Comparison of ENCODE assay signal across 8 mouse cellular contexts in genomic region chr9:45839139-45839981, GRCm38 (mm10). TPM values are rescaled to one million over a fixed set of nuclear protein-coding genes. Genes with fewer than 3 reads are reported as not detected.
DNase-seq lines count a peak whose midpoint lies in the region; ATAC-seq lines count a peak whose summit lies in the region.

No protein-coding gene starts in this region.

- H3K9ac ChIP-seq in embryonic facial prominence, embryonic 15.5 days: peak overlapping the region; percentile 86
- H3K9ac ChIP-seq in hindbrain, embryonic 13.5 days: peak overlapping the region; percentile 97
- peak overlapping the region; percentile 57 for H3K9ac ChIP-seq in liver, embryonic 15.5 days
- peak overlapping the region; percentile 83 for H3K9ac ChIP-seq in neural tube, embryonic 14.5 days (replicated peaks; ENCODE audit: low read depth, low read length)

- H3K4me2 ChIP-seq in embryonic facial prominence, embryonic 15.5 days (replicated peaks): peak overlapping the region; percentile 91
- H3K4me2 ChIP-seq in hindbrain, embryonic 13.5 days: peak overlapping the region; percentile 93
- peak overlapping the region; percentile 65 for H3K4me2 ChIP-seq in liver, embryonic 15.5 days
- peak overlapping the region; percentile 93 for H3K4me2 ChIP-seq in neural tube, embryonic 14.5 days (ENCODE audit: low read depth, low read length)

- peak overlapping the region; percentile 60; the same call in 1 of the 2 replicates for H3K27ac ChIP-seq in embryonic facial prominence, embryonic 15.5 days (replicated peaks)
- peak overlapping the region; percentile 84 for H3K27ac ChIP-seq in hindbrain, embryonic 13.5 days
- H3K27ac ChIP-seq in liver, embryonic 15.5 days (replicated peaks): 0 out of 2 replicates have a peak overlapping the region, but pooled peaks have one; percentile 24
- peak overlapping the region; percentile 46; the same call in 1 of the 2 replicates for H3K27ac ChIP-seq in neural tube, embryonic 14.5 days (ENCODE audit: low read depth, low read length)

- ATAC-seq in embryonic facial prominence, embryonic 15.5 days (ENCODE audit: insufficient number of reproducible peaks, low FRiP score, low TSS enrichment, low read depth): no peak
- peak; percentile 13; the same call in 1 of the 2 replicates for ATAC-seq in hindbrain, embryonic 13.5 days (ENCODE audit: low FRiP score)
- no peak for ATAC-seq in liver, embryonic 15.5 days (ENCODE audit: insufficient read depth)
- peak; percentile 22; the same call in 1 of the 2 replicates for ATAC-seq in neural tube, embryonic 14.5 days (ENCODE audit: low read depth)

- no peaks in the 10 kb centered on the region for H3K27me3 ChIP-seq in embryonic facial prominence, embryonic 15.5 days
- no peaks in the 10 kb centered on the region for H3K27me3 ChIP-seq in hindbrain, embryonic 13.5 days
- H3K27me3 ChIP-seq in liver, embryonic 15.5 days: peaks cover 29% of the 10 kb centered on the region
- H3K27me3 ChIP-seq in neural tube, embryonic 14.5 days (ENCODE audit: control insufficient read depth, insufficient read depth, low read length): no peaks in the 10 kb centered on the region

- WGBS in embryonic facial prominence, embryonic 15.5 days: 12% methylated on average over 17 of the region's 17 CpGs
- WGBS in hindbrain, embryonic 13.5 days: 16% methylated on average over 17 of the region's 17 CpGs
- 17% methylated on average over 17 of the region's 17 CpGs for WGBS in liver, embryonic 15.5 days (ENCODE audit: insufficient replicate concordance)
- 14% methylated on average over 17 of the region's 17 CpGs for WGBS in neural tube, embryonic 14.5 days

- peak; percentile 20 for DNase-seq in left cerebral cortex, postnatal 4 days
- DNase-seq in left cerebral cortex, adult 11 months (ENCODE audit: low spot score): no peak
- DNase-seq in layer of hippocampus, adult 9-11 months: no peak
- no peak for DNase-seq in thymus, postnatal 10 days (ENCODE audit: low spot score in 2 of 2)

- H3K36me3 ChIP-seq in embryonic facial prominence, embryonic 15.5 days: no peaks in the 10 kb centered on the region
- no peaks in the 10 kb centered on the region for H3K36me3 ChIP-seq in hindbrain, embryonic 13.5 days
- H3K36me3 ChIP-seq in liver, embryonic 15.5 days (replicated peaks): no peaks in the 10 kb centered on the region
- H3K36me3 ChIP-seq in neural tube, embryonic 14.5 days (ENCODE audit: control insufficient read depth, insufficient read depth, low read length): no peaks in the 10 kb centered on the region

- intact Hi-C loops in left cerebral cortex, postnatal 4 days (cut with DNase I): no loop called here

- H3K4me3 ChIP-seq in embryonic facial prominence, embryonic 15.5 days (replicated peaks): peak overlapping the region; percentile 82
- H3K4me3 ChIP-seq in hindbrain, embryonic 13.5 days: peak overlapping the region; percentile 97
- H3K4me3 ChIP-seq in liver, embryonic 15.5 days (replicated peaks): peak overlapping the region; percentile 61
- H3K4me3 ChIP-seq in neural tube, embryonic 14.5 days (ENCODE audit: low read depth, low read length): peak overlapping the region; percentile 89

- no peaks in the 10 kb centered on the region for H3K9me3 ChIP-seq in embryonic facial prominence, embryonic 15.5 days (replicated peaks)
- H3K9me3 ChIP-seq in hindbrain, embryonic 13.5 days: no peaks in the 10 kb centered on the region
- no peaks in the 10 kb centered on the region for H3K9me3 ChIP-seq in liver, embryonic 15.5 days (replicated peaks)
- no peaks in the 10 kb centered on the region for H3K9me3 ChIP-seq in neural tube, embryonic 14.5 days (ENCODE audit: control insufficient read depth, low read length)

- H3K4me1 ChIP-seq in embryonic facial prominence, embryonic 15.5 days: peaks cover 30% of the 10 kb centered on the region
- peaks cover 55% of the 10 kb centered on the region for H3K4me1 ChIP-seq in hindbrain, embryonic 13.5 days (replicated peaks)
- peaks cover 32% of the 10 kb centered on the region for H3K4me1 ChIP-seq in liver, embryonic 15.5 days (replicated peaks)
- H3K4me1 ChIP-seq in neural tube, embryonic 14.5 days (ENCODE audit: control insufficient read depth, insufficient read depth, low read length): peaks cover 30% of the 10 kb centered on the region

RNA-seq across cellular contexts. Expression of gene Bace1, which starts 1.0 kb away (rescaled TPM):
- total RNA-seq in left cerebral cortex, postnatal 4 days (2021): 10 to 100 TPM; 76.6 to 79.3 TPM
- 42.7 and 43.0 TPM in 2 replicates for polyA plus RNA-seq in embryonic facial prominence, embryonic 15.5 days (2015; fragmentation: Nextera tagmentation; extraction: Ambion mirVana)
- 46.4 and 50.3 TPM in 2 replicates for polyA plus RNA-seq in hindbrain, embryonic 13.5 days (2015; fragmentation: Nextera tagmentation; extraction: Ambion mirVana)
- 7.0 and 8.9 TPM in 2 replicates for polyA plus RNA-seq in liver, embryonic 15.5 days (2015; fragmentation: Nextera tagmentation; extraction: Ambion mirVana)
- polyA plus RNA-seq in neural tube, embryonic 14.5 days (2014; fragmentation: Nextera tagmentation; extraction: Ambion mirVana): 49.8 and 56.4 TPM in 2 replicates

RNA-seq across cellular contexts. Expression of gene Cep164, which starts 10.9 kb away (rescaled TPM):
- 10 to 100 TPM; 21.6 to 24.0 TPM for total RNA-seq in left cerebral cortex, postnatal 4 days (2021)
- polyA plus RNA-seq in embryonic facial prominence, embryonic 15.5 days (2015; fragmentation: Nextera tagmentation; extraction: Ambion mirVana): 30.6 and 31.6 TPM in 2 replicates
- 12.4 and 15.8 TPM in 2 replicates for polyA plus RNA-seq in hindbrain, embryonic 13.5 days (2015; fragmentation: Nextera tagmentation; extraction: Ambion mirVana)
- polyA plus RNA-seq in liver, embryonic 15.5 days (2015; fragmentation: Nextera tagmentation; extraction: Ambion mirVana): 5.1 and 5.2 TPM in 2 replicates
- polyA plus RNA-seq in neural tube, embryonic 14.5 days (2014; fragmentation: Nextera tagmentation; extraction: Ambion mirVana): 11.8 and 12.7 TPM in 2 replicates

Comparison
In these comparisons a context has a peak if more than half of its experiments do, and no peak if none do; other contexts are left out.
1. ATAC-seq: peak in hindbrain, embryonic 13.5 days (single experiment) and neural tube, embryonic 14.5 days (single experiment); none in embryonic facial prominence, embryonic 15.5 days (single experiment) and liver, embryonic 15.5 days (single experiment).
2. H3K27ac ChIP-seq: peak in every context shown above with its lines; median percentile 84 in hindbrain, embryonic 13.5 days; 60 in embryonic facial prominence, embryonic 15.5 days; 46 in neural tube, embryonic 14.5 days; 24 in liver, embryonic 15.5 days.
3. Peak in every context shown above with its lines, with median percentiles within 50 percentile points of each other: H3K4me2 ChIP-seq, H3K4me3 ChIP-seq and H3K9ac ChIP-seq.